Mouse (Mus musculus) telencephalon, adult 2 months (tissue): ENCODE measurements at regions not wholly inside any gene's neighbourhood (a gene's known extent, or its start where the extent isn't known, plus 50 kb on each side); places are given as distances from the start of the nearest gene placed in this dataset.

Experiments
- DNase-seq: peaks from one replicate; pipeline ENCODE4 v3.0.0-alpha.2; 2011; ENCODE audit warnings: low read depth, low spot score

GRCm38 (mm10) chr1:184606541-184606940 is 125.9 kb downstream of the Hlx start:
- DNase-seq, result no peak

GRCm38 (mm10) chr1:184605666-184606065 is 126.8 kb downstream of the Hlx start:
- DNase-seq, result no peak

- DNase-seq, result no peak
Observed at GRCm38 (mm10) chr1:184603136-184603535, 129.3 kb downstream of the Hlx start.

- DNase-seq, result no peak
Observed at GRCm38 (mm10) chr1:184595449-184595848, 137.0 kb downstream of the Hlx start.

GRCm38 (mm10) chr1:184590634-184591033 is 141.8 kb downstream of the Hlx start:
- DNase-seq, result no peak

GRCm38 (mm10) chr1:184589277-184589676 is 143.1 kb downstream of the Hlx start:
- DNase-seq, result no peak

- no peak for DNase-seq
Observed at GRCm38 (mm10) chr1:184584505-184584874, 147.9 kb downstream of the Hlx start.

GRCm38 (mm10) chr1:184583751-184584504 is 148.5 kb downstream of the Hlx start:
- no peak for DNase-seq

GRCm38 (mm10) chr1:184579475-184579874 is 152.9 kb downstream of the Hlx start:
- DNase-seq, result no peak

- no peak for DNase-seq
Observed at GRCm38 (mm10) chr1:184576527-184576926, 155.9 kb downstream of the Hlx start.

- peak; percentile 11 for DNase-seq
Observed at GRCm38 (mm10) chr1:184573325-184573724, 159.1 kb downstream of the Hlx start.

- no peak for DNase-seq
Observed at GRCm38 (mm10) chr1:184570681-184571080, 161.7 kb downstream of the Hlx start.

GRCm38 (mm10) chr1:184562926-184563325 is 169.5 kb downstream of the Hlx start:
- no peak for DNase-seq

- DNase-seq, result no peak
Observed at GRCm38 (mm10) chr1:184562239-184562638, 170.2 kb downstream of the Hlx start.

- DNase-seq, result peak; percentile 4
Observed at GRCm38 (mm10) chr1:184559543-184559942, 172.9 kb downstream of the Hlx start.

- no peak for DNase-seq
Observed at GRCm38 (mm10) chr1:184553791-184554190, 178.6 kb downstream of the Hlx start.

GRCm38 (mm10) chr1:184550491-184550890 is 181.9 kb downstream of the Hlx start:
- DNase-seq, result no peak

- no peak for DNase-seq
Observed at GRCm38 (mm10) chr1:184547650-184548235, 184.7 kb downstream of the Hlx start.

GRCm38 (mm10) chr1:184546140-184546661 is 186.2 kb downstream of the Hlx start:
- no peak for DNase-seq

- DNase-seq, result no peak
Observed at GRCm38 (mm10) chr1:184545111-184545510, 187.3 kb downstream of the Hlx start.

GRCm38 (mm10) chr1:184542321-184543115 is 189.9 kb downstream of the Hlx start:
- no peak for DNase-seq

GRCm38 (mm10) chr1:184539818-184540217 is 192.6 kb downstream of the Hlx start:
- no peak for DNase-seq
